Mouse (Mus musculus) thymus, postnatal 36 days (tissue): ENCODE data around the gene Prr5.
A peak's percentile ranks its signal among the peaks of the same experiment; 100 is the strongest.

Experiments
- DNase-seq, 2 experiments: peaks; one replicate each; pipeline ENCODE4 v3.0.0; 2022; ENCODE audit warnings: mixed read lengths in 2 of 2

Gene Prr5

GRCm38 (mm10) chr15:84657384-84658064 is 11.9 kb upstream of the Prr5 start:
- no peak for DNase-seq

- DNase-seq, result no peak
Observed at GRCm38 (mm10) chr15:84658655-84659054, 10.8 kb upstream of the Prr5 start.

- DNase-seq, result no peak
Observed at GRCm38 (mm10) chr15:84659856-84660255, 9.6 kb upstream of the Prr5 start.

GRCm38 (mm10) chr15:84661274-84661673 is 8.1 kb upstream of the Prr5 start:
- no peak for DNase-seq

- peak; percentile 73 to 78 for DNase-seq
Observed at GRCm38 (mm10) chr15:84662952-84663684, 6.3 kb upstream of the Prr5 start.

GRCm38 (mm10) chr15:84663685-84664060 is 5.7 kb upstream of the Prr5 start:
- peak in 1 of 2 experiments; percentile 9 for DNase-seq

GRCm38 (mm10) chr15:84664542-84665460 is 4.6 kb upstream of the Prr5 start:
- no peak for DNase-seq

GRCm38 (mm10) chr15:84665662-84666061 is 3.8 kb upstream of the Prr5 start:
- no peak for DNase-seq

- DNase-seq, result no peak
Observed at GRCm38 (mm10) chr15:84666065-84666464, 3.4 kb upstream of the Prr5 start.

GRCm38 (mm10) chr15:84667601-84668000 is 1.8 kb upstream of the Prr5 start:
- no peak for DNase-seq

- DNase-seq, result no peak
Observed at GRCm38 (mm10) chr15:84669771-84670656, 594 bp downstream of the Prr5 start.

- DNase-seq, result no peak
Observed at GRCm38 (mm10) chr15:84670657-84671055, 1.2 kb downstream of the Prr5 start.

GRCm38 (mm10) chr15:84671401-84672307 is 2.2 kb downstream of the Prr5 start:
- peak; percentile 49 for DNase-seq

- no peak for DNase-seq
Observed at GRCm38 (mm10) chr15:84672308-84672615, 2.8 kb downstream of the Prr5 start.

- no peak for DNase-seq
Observed at GRCm38 (mm10) chr15:84672616-84673015, 3.2 kb downstream of the Prr5 start.

- DNase-seq, result no peak
Observed at GRCm38 (mm10) chr15:84674329-84675067, 5.1 kb downstream of the Prr5 start.

GRCm38 (mm10) chr15:84675317-84675716 is 5.9 kb downstream of the Prr5 start:
- DNase-seq, result no peak

- DNase-seq, result no peak
Observed at GRCm38 (mm10) chr15:84677943-84678342, 8.5 kb downstream of the Prr5 start.

GRCm38 (mm10) chr15:84679090-84679489 is 9.7 kb downstream of the Prr5 start:
- DNase-seq, result no peak

GRCm38 (mm10) chr15:84679794-84680193 is 10.4 kb downstream of the Prr5 start:
- no peak for DNase-seq
